Mouse (Mus musculus): ENCODE results near the gene Rgs6.
A peak's percentile ranks its signal among the peaks of the same experiment; 100 is the strongest.

Gene Rgs6

GRCm38 (mm10) chr12:82841566-82841965 is 253.5 kb downstream of the Rgs6 start:
- no peak for DNase-seq (ENCODE audit: extremely low spot score, low read depth, low spot score)

DNA sequence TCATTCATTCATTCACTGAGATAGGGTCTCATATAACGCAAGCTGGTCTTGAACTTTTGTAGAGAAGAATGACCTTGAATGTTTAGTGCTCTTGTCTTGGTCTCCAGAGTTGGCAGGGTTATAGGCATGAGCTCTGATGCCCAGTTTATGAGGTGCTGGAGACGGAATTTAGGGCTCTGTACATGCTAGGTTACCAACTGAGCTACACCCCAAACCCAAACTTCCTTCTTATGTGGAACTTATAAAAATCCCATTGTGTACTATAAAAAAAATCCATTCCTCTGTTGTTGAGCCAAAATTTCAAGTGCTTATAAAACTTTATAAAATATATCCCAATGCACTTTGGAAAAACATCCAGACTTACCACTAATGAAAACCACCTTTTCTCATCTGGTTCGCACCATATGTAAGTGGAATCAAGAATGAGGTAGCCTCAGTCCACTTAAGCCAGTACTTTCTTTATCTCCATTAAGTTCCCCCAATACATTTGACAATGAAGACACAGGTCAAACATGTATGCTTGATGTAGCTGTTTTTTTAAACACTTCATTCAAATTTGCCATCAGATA is 260.3 kb downstream of the Rgs6 start:
- no peak for DNase-seq (ENCODE audit: extremely low spot score, low read depth, low spot score)

DNA sequence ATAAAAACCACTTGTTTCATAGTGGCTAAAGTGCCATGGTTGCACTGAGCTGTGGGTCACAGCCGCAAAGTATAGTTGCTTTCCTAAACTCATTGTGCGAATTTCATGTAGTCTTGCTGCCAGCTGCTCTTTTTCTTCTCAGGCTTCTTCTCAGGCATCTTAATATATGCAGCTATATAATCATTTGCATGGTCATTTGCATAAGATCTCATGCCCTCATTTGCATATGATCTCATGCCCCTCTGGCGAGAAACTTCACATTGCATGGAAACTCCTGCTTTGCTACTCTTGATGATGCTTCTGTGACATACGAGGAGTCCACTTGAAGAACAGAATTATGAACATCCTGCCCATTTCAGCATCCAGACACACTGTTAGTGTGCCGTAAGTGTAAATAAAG is 266.8 kb downstream of the Rgs6 start:
- DNase-seq (ENCODE audit: extremely low spot score, low read depth, low spot score) = no peak

GRCm38 (mm10) chr12:82855333-82856107 is 267.4 kb downstream of the Rgs6 start:
- DNase-seq (ENCODE audit: extremely low spot score, low read depth, low spot score) = no peak

GRCm38 (mm10) chr12:82865686-82866085 is 277.6 kb downstream of the Rgs6 start:
- no peak for DNase-seq (ENCODE audit: extremely low spot score, low read depth, low spot score)

- no peak for DNase-seq (ENCODE audit: extremely low spot score, low read depth, low spot score)
Observed at GRCm38 (mm10) chr12:82880711-82881110, 292.6 kb downstream of the Rgs6 start.

DNA sequence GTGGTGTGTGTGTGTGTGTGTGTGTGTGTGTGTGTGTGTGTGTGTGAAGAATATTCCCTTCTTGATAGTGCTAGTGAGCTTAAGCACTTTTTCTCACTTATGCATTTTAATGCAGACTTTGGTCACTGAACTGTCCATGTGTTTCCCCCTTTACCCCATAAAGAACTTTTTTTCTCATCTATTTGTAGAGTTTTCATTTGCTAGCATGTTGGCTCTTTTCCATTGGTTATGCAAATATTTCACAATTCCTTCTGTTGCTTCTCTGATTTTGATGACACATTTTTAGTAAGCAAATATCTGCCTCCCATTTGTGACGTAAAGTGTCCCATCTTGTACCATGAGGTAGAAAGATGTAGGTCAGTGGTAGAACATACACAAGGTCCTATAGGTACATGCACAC is 295.0 kb downstream of the Rgs6 start:
- no peak for DNase-seq (ENCODE audit: extremely low spot score, low read depth, low spot score)

GRCm38 (mm10) chr12:82894971-82895838 is 307.1 kb downstream of the Rgs6 start:
- DNase-seq (ENCODE audit: extremely low spot score, low read depth, low spot score) = no peak

DNA sequence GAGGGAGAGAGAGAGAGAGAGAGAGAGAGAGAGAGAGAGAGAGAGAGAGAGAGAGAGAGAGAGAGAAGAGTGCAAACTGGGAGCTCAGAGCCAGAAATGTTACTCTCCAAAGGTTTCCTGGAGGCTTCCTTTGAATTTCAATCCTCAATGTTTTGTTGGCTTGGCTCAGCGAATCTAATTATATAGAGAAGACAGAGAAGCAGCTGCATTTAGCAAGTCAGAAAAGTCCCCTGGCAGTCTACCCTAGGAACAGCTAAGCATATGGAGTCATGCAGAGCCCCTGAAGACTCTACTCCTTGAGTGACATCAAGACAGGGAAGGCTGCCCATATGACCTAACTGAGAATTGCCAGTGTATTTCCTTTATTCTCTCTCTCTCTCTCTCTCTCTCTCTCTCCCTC is 317.7 kb downstream of the Rgs6 start:
- DNase-seq (ENCODE audit: extremely low spot score, low read depth, low spot score) = no peak

DNA sequence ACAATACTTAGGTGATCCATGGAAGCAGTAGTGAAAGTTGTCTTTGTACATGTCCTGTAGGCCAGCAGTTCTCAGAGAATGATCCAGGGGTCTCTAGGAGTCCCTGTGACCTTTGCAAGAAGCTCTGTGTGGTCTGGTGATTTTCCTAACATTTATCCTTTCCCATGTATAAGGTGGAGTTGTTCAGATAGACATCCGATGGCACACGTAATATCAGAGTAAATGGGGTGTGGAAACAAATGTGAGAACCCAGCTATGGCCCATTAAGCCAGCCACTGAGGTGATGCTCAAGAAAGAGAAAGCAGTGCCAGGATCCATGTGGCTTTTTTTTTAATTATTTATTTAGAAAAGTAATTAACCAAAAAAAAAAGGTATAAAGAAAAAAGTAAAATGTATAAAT is 322.8 kb downstream of the Rgs6 start:
- no peak for DNase-seq (ENCODE audit: extremely low spot score, low read depth, low spot score)

- DNase-seq (ENCODE audit: extremely low spot score, low read depth, low spot score) = no peak
Observed at GRCm38 (mm10) chr12:82914127-82914526, 326.0 kb downstream of the Rgs6 start.

DNA sequence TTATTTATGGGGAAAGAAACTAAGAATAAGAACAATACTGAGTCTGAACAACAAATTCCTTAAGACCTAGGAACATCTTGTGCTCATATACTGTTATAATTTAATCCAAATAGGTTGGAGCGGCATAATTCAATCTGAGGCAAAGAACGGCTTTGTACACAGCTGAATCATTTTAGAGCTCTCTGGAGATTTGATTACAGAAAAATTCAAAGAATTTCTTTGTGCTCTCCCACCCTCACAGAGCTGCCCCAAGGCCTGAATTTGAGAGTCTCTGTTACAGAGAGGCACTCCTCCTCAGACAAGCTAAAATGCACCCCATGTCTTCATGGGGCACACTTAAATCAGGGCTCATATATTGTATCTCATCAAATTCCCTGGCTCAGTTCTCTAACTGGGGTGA is 332.1 kb downstream of the Rgs6 start:
- no peak for DNase-seq (ENCODE audit: extremely low spot score, low read depth, low spot score)

- DNase-seq (ENCODE audit: extremely low spot score, low read depth, low spot score) = no peak
Observed at GRCm38 (mm10) chr12:82921287-82922015, 333.4 kb downstream of the Rgs6 start.

DNA sequence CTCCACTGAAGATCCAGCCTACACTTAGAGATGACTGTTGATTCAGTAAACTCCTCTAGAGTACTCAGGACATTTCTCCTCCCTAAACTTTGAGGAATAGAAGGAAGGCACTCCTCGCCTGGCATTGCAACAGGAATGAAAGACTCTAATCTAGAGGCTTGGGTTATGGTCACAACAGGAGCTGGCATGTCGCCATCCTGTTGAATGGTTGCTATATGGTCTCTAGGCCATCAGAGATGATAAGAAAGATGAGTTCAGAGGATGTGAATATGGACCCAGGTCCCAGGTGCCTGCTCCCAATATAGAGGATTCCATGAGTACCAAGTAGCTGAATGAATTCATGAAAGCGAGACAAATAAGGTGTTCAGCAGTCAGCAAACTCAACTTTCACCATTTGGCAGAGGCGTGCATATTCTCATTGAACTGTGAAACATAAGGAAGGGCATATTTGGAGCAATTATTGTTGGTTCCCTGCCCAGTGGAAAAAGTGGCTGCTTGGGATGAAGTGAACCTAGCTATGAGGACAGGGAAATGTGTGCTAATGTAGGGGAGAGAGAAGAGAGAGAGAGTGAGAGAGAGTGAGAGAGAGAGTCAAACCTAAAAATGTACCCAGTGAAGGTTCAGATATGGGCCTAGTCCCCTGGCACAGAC is 334.9 kb downstream of the Rgs6 start:
- no peak for DNase-seq (ENCODE audit: extremely low spot score, low read depth, low spot score)

GRCm38 (mm10) chr12:82932706-82933461 is 344.8 kb downstream of the Rgs6 start:
- no peak for DNase-seq (ENCODE audit: extremely low spot score, low read depth, low spot score)

DNA sequence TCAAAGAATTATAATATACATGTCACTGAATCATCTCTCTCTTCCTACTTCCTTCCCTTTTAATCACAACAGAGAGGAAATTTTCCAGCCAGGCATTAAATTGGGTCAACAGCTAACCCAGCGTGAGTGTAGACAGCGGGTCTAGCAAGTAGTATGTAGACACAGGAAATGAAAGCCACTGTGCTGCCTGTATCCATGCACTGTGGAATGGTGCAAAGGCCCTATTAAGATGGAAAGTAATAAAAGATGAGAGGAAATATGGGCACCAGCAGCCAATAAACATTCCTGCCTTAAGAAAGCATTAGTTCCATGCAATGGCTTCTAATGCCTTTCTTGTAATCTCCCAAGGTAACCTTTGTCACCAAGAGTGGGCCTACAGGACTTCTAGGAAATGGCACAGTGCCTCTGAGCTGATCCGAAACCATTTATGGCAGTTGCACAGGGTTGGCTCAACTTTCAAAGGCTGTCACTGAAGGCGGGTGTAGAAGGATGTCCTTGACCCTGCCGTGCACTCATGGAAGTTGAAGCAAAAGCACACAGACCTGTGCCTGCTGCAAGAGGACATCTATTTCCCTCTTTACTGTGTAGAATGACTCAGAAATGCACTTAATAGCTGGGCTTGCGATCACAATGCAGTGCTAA is 347.1 kb downstream of the Rgs6 start:
- no peak for DNase-seq (ENCODE audit: extremely low spot score, low read depth, low spot score)

DNA sequence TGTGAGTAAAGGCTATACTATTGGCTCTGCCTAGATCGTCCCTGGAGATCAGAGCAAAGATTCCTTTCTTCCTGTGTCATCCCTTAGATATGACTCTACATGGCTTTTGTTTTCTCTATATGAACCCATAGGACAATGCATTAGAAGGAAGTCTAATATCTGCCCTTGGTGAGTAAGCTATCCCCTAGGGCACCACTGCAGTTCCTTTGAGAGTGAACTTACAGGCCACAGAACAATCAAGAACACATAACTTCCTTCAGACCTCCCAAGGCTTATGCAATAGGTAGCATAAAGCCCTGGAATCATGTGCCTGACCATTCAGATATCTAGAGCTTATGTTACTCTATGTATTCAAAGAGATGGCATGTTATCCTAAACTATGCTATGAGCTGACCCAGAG is 347.7 kb downstream of the Rgs6 start:
- DNase-seq (ENCODE audit: extremely low spot score, low read depth, low spot score) = no peak

GRCm38 (mm10) chr12:82940461-82940860 is 352.4 kb downstream of the Rgs6 start:
- DNase-seq (ENCODE audit: extremely low spot score, low read depth, low spot score) = no peak

- peak; percentile 72 for DNase-seq (ENCODE audit: extremely low spot score, low read depth, low spot score)
Observed at GRCm38 (mm10) chr12:82946507-82946906, 358.4 kb downstream of the Rgs6 start.

Measured in hindlimb bud, embryonic 11.5 days (tissue).